Mouse (Mus musculus): Measurements from ENCODE around the gene Ubap2. TPM values are rescaled to one million over a fixed set of nuclear protein-coding genes. Genes with fewer than 3 reads are reported as not detected.

The Ubap2 gene
- polyA plus RNA-seq, 1 experiment, result 38.9 TPM

DNA sequence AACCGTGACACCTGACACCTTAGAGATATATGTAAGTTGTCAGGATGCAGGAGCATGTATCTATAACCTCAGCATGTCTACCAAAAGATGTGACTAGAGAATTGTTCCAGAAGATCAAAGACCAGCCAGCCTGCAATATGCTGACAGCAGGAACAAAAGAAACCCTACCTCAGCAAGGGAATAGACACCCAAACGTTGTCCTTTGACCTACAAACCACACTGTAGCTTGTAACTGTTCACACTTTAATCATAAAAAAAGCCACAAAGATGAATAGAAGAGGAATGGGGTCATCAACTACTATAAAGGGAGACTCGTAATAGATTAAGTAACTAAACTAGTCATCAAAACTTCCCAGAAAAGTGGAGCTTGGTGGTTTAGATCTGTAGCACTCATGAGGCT lies 34.0 kb downstream of the Ubap2 start:
- no peak for TF ChIP-seq CTCF (conservative IDR thresholded peaks at IDR 0.05; ENCODE audit: insufficient read depth, insufficient read length, low read depth, low read length)
- WGBS, result 45% methylated on average over 3 of the region's 3 CpGs
- DNase-seq, result peak; percentile 52
- no peaks in the 10 kb centered on the region; the same call in 1 of the 2 replicates for H3K4me1 ChIP-seq (ENCODE audit: control insufficient read depth, insufficient read depth, low read length)
- no peak overlapping the region for H3K27ac ChIP-seq (ENCODE audit: insufficient read depth, low read depth, low read length)
- H3K36me3 ChIP-seq (ENCODE audit: control insufficient read depth, insufficient read depth, low read length), result no peaks in the 10 kb centered on the region
- no peak overlapping the region for H3K4me3 ChIP-seq (ENCODE audit: insufficient read depth, low read depth, low read length)
- no peaks in the 10 kb centered on the region; the same call in 1 of the 2 replicates for H3K27me3 ChIP-seq (replicated peaks; ENCODE audit: control insufficient read depth, insufficient read depth, low read length)

DNA sequence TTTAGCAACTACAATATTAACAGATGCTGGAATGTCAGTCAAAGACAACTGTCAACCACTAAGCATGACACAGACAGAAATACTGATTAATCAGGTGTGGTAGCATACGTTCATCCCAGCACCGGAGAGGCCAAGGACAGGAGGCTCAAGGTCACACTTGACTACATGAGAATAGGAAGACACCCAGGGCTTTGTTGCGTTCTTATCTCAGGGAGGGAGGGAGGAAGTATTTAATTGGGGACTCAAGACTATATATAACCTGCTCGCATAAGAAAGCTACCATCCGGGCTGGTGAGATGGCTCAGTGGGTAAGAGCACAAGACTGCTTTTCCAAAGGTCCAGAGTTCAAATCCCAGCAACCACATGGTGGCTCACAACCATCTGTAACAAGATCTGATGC lies 39.3 kb downstream of the Ubap2 start:
- WGBS, result 66% methylated on average over 5 of the region's 5 CpGs
- DNase-seq, result no peak
- TF ChIP-seq POLR2A (IDR thresholded peaks at IDR 0.05; ENCODE audit: low read depth, low read length) (no peak), CTCF (conservative IDR thresholded peaks at IDR 0.05; ENCODE audit: insufficient read depth, insufficient read length, low read depth, low read length) (no peak)
- Histone ChIP-seq H3K27ac (ENCODE audit: insufficient read depth, low read depth, low read length) (no peak overlapping the region), H3K4me3 (ENCODE audit: insufficient read depth, low read depth, low read length) (no peak overlapping the region), H3K4me1 (ENCODE audit: control insufficient read depth, insufficient read depth, low read length) (no peaks in the 10 kb centered on the region; the same call in 1 of the 2 replicates), H3K36me3 (ENCODE audit: control insufficient read depth, insufficient read depth, low read length) (peaks cover 2% of the 10 kb centered on the region; the same call in 1 of the 2 replicates), H3K27me3 (replicated peaks; ENCODE audit: control insufficient read depth, insufficient read depth, low read length) (no peaks in the 10 kb centered on the region)

DNA sequence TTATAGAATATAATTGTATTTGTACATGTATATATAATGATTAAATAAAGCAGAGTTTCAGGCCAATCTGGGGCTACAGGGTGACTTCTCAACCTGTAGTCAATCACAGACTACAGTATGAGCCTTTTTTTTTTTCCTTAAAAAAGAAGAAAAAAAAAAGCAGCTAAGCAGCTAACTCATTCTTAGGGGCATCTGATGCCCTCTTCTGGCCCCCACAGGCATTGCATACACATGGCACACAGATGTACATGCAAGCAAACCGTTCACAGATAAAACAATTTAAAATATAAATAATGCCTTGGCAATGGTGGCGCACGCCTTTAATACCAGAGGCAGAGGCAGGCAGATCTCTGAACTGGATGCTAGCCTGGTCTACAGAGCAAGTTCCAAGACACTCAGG lies 48.6 kb downstream of the Ubap2 start:
- Histone ChIP-seq H3K27me3 (replicated peaks; ENCODE audit: control insufficient read depth, insufficient read depth, low read length) (no peaks in the 10 kb centered on the region), H3K4me1 (ENCODE audit: control insufficient read depth, insufficient read depth, low read length) (peaks cover 5% of the 10 kb centered on the region; the same call in 1 of the 2 replicates), H3K36me3 (ENCODE audit: control insufficient read depth, insufficient read depth, low read length) (peaks cover 4% of the 10 kb centered on the region), H3K4me3 (ENCODE audit: insufficient read depth, low read depth, low read length) (no peak overlapping the region), H3K27ac (ENCODE audit: insufficient read depth, low read depth, low read length) (no peak overlapping the region)
- WGBS, result 77% methylated on average over 3 of the region's 3 CpGs
- TF ChIP-seq CTCF (conservative IDR thresholded peaks at IDR 0.05; ENCODE audit: insufficient read depth, insufficient read length, low read depth, low read length) (peak; percentile 61), POLR2A (IDR thresholded peaks at IDR 0.05; ENCODE audit: low read depth, low read length) (no peak)
- peak; percentile 53 for DNase-seq

DNA sequence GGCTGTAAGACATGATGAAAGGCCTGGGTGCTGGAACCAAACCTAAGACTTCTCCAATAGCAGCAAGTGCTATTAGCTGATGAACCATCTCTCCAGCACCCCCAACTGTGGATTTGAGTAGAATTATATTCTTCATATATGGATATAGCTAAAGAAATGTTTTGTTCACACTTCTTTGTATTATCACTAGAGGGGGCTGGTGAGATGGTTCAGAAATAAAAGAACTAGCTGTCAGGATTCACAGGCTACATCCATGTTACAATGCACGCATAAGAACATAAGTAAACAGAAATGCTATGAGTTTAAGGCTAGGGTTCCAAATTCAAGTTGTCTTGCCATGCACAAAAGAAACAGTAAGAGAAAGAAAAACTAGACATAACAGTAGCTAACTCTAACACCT lies 49.5 kb downstream of the Ubap2 start:
- TF ChIP-seq POLR2A (IDR thresholded peaks at IDR 0.05; ENCODE audit: low read depth, low read length) (no peak), CTCF (conservative IDR thresholded peaks at IDR 0.05; ENCODE audit: insufficient read depth, insufficient read length, low read depth, low read length) (no peak)
- DNase-seq, result peak; percentile 21
- Histone ChIP-seq H3K27me3 (replicated peaks; ENCODE audit: control insufficient read depth, insufficient read depth, low read length) (no peaks in the 10 kb centered on the region), H3K4me1 (ENCODE audit: control insufficient read depth, insufficient read depth, low read length) (peaks cover 5% of the 10 kb centered on the region; the same call in 1 of the 2 replicates), H3K4me3 (ENCODE audit: insufficient read depth, low read depth, low read length) (no peak overlapping the region), H3K27ac (ENCODE audit: insufficient read depth, low read depth, low read length) (no peak overlapping the region), H3K36me3 (ENCODE audit: control insufficient read depth, insufficient read depth, low read length) (peaks cover 4% of the 10 kb centered on the region)
- WGBS, result 79% methylated on average over 1 of the region's 1 CpGs

DNA sequence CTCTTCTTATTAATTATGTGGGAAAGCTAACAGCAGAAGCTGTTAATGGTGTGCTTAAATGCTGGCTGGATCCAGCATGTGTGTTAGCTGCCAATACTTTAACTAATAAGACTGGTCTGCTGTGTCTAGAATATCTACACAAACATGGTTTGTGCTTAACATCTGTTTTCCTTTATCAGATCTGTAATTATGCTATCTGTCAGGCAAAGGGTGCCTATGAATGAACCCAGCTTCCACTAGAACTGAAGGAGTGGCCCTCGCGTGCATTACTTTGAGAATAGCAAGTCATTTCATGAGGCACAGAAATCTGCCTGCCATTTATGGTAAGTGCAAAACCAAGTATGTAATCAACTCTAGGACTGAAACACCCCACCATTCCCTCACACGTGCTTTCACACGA lies 66.9 kb downstream of the Ubap2 start:
- peaks cover 17% of the 10 kb centered on the region for H3K36me3 ChIP-seq (ENCODE audit: control insufficient read depth, insufficient read depth, low read length)
- no peak for DNase-seq
- 82% methylated on average over 4 of the region's 4 CpGs for WGBS

DNA sequence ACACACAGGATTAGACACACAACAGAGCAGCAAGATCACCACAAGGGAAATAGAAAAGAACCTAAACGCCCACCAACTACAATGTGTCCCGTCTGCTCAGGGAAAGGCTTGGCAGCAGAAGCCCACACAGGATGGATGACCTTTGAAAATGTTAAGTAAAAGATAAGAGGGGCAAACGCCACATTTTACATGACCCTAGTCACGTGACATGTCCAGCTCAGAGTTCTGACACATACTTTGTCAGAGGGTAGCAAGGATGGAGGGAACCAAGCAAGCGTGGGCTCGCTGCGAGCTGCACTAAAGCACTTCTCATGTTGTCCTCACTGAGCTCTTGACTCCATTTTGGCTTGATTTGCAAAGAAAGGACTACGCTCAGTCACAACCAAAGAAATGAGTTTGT lies 69.2 kb downstream of the Ubap2 start:
- Histone ChIP-seq H3K36me3 (ENCODE audit: control insufficient read depth, insufficient read depth, low read length) (peaks cover 14% of the 10 kb centered on the region), H3K4me3 (ENCODE audit: insufficient read depth, low read depth, low read length) (no peak overlapping the region), H3K27ac (ENCODE audit: insufficient read depth, low read depth, low read length) (no peak overlapping the region), H3K27me3 (replicated peaks; ENCODE audit: control insufficient read depth, insufficient read depth, low read length) (no peaks in the 10 kb centered on the region), H3K4me1 (ENCODE audit: control insufficient read depth, insufficient read depth, low read length) (no peaks in the 10 kb centered on the region)
- TF ChIP-seq CTCF (conservative IDR thresholded peaks at IDR 0.05; ENCODE audit: insufficient read depth, insufficient read length, low read depth, low read length) (no peak), POLR2A (IDR thresholded peaks at IDR 0.05; ENCODE audit: low read depth, low read length) (no peak)
- no peak for DNase-seq
- WGBS, result 91% methylated on average over 8 of the region's 8 CpGs

More for the DNA sequence above, 66.9 kb downstream of the Ubap2 start:
- Histone ChIP-seq H3K27me3 (replicated peaks; ENCODE audit: control insufficient read depth, insufficient read depth, low read length) (no peaks in the 10 kb centered on the region), H3K27ac (ENCODE audit: insufficient read depth, low read depth, low read length) (no peak overlapping the region), H3K4me3 (ENCODE audit: insufficient read depth, low read depth, low read length) (no peak overlapping the region), H3K4me1 (ENCODE audit: control insufficient read depth, insufficient read depth, low read length) (no peaks in the 10 kb centered on the region)
- TF ChIP-seq POLR2A (IDR thresholded peaks at IDR 0.05; ENCODE audit: low read depth, low read length) (no peak), CTCF (conservative IDR thresholded peaks at IDR 0.05; ENCODE audit: insufficient read depth, insufficient read length, low read depth, low read length) (no peak)

DNA sequence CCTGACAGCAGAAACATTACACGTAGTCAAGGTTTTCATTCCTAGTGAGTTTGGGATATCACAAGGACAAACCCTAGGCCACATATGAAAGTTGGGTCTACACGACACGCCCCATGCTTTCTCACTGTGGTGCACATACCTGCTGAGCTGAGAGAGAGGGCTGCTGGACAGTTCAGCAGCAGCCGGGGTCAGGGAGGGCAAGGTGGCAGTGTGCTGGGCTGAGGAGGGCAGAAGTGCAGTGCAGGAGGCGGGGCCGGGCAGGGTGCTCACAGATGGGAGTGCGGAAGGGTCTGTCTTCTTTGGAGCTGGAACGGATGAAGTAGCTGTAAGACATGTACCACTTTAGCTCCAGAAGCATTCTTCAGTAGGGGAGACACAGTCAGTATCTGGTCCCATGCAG lies 72.8 kb downstream of the Ubap2 start:
- Histone ChIP-seq H3K27me3 (replicated peaks; ENCODE audit: control insufficient read depth, insufficient read depth, low read length) (no peaks in the 10 kb centered on the region), H3K4me3 (ENCODE audit: insufficient read depth, low read depth, low read length) (no peak overlapping the region), H3K36me3 (ENCODE audit: control insufficient read depth, insufficient read depth, low read length) (peaks cover 11% of the 10 kb centered on the region), H3K27ac (ENCODE audit: insufficient read depth, low read depth, low read length) (no peak overlapping the region), H3K4me1 (ENCODE audit: control insufficient read depth, insufficient read depth, low read length) (no peaks in the 10 kb centered on the region)
- WGBS, result 79% methylated on average over 8 of the region's 8 CpGs
- DNase-seq, result no peak
- TF ChIP-seq POLR2A (IDR thresholded peaks at IDR 0.05; ENCODE audit: low read depth, low read length) (no peak), CTCF (conservative IDR thresholded peaks at IDR 0.05; ENCODE audit: insufficient read depth, insufficient read length, low read depth, low read length) (no peak)

Measured in kidney, adult 2 months (tissue).